Mouse (Mus musculus): ENCODE measurements around the gene Cib4. TPM values are rescaled to one million over a fixed set of nuclear protein-coding genes. Genes with fewer than 3 reads are reported as not detected.

Cib4 gene
- not detected in 2 replicates for total RNA-seq (2014; fragmentation: Nextera tagmentation)
- total RNA-seq (2017) = not detected in 2 replicates

- no peak for ATAC-seq (replicated peaks; ENCODE audit: poor library complexity, severe bottlenecking)
These were observed at the start of gene Cib4 for GRCm38 (mm10) chr5:30545698-30546097. Gene Cib4 (minus strand): TSS chr5:30545836.

DNA sequence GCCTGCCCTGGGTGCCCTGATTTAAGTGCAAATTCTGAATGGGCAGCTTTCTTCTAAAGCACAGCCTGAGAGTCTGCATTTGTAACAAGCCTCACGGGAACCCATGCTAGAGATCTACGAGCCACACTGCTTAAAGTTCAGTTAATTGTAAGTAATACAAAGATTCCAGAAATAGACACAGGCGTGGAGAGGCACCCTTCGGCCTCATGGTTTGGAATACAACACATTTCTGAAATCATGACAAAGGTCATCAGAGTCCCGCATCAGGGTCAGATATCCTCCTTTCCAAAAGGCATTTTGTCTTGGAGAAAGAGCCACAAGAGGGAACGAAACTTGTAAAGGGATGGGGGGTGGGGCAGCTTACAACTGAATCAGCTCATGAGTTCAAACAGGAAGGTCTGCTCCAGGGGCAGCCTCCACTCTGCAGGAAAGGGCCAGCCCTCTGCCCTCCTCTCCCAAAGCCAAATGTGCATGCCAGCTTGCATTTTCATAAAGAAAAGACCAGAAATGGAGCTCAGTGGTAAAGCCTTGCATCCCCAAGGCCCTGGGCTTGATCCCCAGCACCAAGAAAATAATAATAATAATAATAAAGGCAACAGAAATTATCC is 49.4 kb upstream of the Cib4 start:
- ATAC-seq (replicated peaks; ENCODE audit: poor library complexity, severe bottlenecking) = no peak

- ATAC-seq (replicated peaks; ENCODE audit: poor library complexity, severe bottlenecking) = no peak
These were observed 48.3 kb upstream of the Cib4 start for GRCm38 (mm10) chr5:30593811-30594504.

DNA sequence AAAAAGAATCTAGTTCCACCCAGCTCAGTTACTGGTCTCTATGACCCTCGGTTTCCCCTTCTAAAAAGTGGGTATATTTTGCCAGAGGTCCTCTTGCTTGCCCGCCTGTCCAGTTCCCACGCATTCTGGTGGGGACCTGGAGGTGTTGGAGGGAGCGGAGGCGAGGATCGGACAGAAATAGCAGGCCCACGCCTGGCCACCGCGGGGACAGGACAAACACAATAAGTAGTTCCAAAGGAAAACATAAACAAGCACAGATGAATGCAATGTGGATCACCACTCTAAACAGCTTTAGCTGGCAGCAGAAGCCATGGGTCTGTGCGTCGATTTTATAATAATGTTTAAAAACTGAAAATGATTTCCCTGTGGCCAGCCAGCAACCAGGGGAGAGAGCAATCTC is 47.7 kb upstream of the Cib4 start:
- no peak for ATAC-seq (replicated peaks; ENCODE audit: poor library complexity, severe bottlenecking)

GRCm38 (mm10) chr5:30592279-30592980 is 46.8 kb upstream of the Cib4 start:
- no peak for ATAC-seq (replicated peaks; ENCODE audit: poor library complexity, severe bottlenecking)

DNA sequence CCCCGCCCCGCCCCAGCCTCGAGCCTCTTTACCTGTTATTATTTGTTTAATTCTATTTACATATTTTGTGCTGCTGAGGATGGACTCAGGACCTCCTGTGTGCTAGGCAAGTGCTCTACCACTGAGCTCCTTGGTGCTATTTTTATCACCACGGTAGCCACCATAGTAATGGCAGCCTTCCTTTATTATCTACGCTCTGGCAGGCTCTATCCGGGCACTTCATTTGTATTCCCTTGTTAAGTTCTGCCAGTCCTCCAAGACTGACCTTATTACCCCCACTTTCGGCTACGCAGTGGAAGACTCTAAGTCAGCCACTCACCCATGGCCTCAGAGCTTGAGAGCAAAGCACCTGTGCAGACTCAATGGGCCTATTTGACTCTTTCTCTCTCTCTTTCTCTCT is 46.1 kb upstream of the Cib4 start:
- ATAC-seq (replicated peaks; ENCODE audit: poor library complexity, severe bottlenecking) = no peak

DNA sequence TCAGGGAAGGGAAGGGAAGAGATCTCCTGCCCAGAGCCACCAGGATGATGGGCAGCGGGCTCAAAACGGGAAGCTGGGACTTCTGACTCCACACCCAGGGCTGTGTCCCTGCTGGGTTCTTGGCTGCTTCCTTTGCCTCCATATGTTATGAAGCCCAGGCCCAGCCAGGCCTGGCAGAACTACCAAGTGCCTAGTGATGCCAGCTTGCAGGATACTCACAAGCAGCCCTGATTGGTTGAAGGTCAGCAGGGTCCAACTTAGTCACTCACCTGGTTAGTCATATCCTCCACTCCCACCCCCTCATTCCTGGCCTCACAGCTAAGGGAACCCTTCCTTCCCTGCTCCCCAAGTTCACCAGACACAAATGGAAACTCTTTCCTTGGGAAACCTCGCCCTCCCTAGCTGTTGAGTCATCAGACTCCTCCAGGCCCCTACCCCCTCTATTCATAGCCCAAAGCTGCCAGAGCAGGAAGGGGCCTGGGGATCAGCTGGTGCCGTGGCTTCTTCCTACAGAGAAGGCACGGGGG is 45.6 kb upstream of the Cib4 start:
- ATAC-seq (replicated peaks; ENCODE audit: poor library complexity, severe bottlenecking) = no peak

- no peak for ATAC-seq (replicated peaks; ENCODE audit: poor library complexity, severe bottlenecking)
These were observed 44.6 kb upstream of the Cib4 start for GRCm38 (mm10) chr5:30590231-30590630.

GRCm38 (mm10) chr5:30589546-30589945 is 43.9 kb upstream of the Cib4 start:
- ATAC-seq (replicated peaks; ENCODE audit: poor library complexity, severe bottlenecking) = no peak

DNA sequence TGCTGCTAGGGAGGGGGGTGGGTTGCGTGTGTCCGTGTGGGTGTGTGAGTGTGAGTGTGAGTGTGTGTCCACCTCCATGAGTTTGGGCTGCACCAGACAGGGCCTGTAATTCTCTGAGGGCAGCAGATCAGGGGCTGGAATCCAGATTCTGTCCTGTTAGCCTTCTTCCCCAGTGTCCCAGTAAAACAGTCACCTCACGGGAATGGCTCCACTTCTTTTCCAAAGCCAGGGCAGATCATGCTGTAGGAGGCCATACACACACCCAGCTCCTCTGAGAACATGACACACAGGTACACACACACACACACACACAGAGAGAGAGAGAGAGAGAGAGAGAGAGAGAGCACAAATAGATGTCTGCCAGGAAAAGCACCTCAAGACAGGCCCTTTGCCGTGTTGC is 43.4 kb upstream of the Cib4 start:
- ATAC-seq (replicated peaks; ENCODE audit: poor library complexity, severe bottlenecking) = no peak

DNA sequence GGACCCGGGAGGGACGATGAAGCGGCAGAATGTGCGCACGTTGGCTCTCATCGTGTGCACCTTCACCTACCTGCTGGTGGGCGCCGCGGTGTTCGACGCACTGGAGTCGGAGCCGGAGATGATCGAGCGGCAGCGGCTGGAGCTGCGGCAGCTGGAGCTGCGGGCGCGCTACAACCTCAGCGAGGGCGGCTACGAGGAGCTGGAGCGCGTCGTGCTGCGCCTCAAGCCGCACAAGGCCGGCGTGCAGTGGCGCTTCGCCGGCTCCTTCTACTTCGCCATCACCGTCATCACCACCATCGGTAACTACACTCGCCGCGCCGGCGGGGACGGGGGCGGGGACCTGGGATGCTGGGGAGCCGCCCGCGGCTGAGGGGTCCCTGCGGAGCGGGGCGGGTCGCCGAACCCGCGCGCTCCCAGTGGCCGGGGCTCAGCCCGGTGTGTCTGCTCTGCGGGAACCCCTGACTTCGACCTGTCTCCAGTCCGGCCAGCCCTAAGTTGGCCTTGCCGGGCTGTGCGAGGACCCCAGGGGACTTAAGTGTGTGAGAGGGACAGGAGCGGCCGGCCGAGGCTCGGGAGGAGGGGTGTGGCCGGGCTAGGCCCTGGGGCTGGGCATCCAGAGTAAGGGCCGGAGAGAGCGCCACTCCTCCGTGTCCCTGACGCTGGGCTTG is 42.8 kb upstream of the Cib4 start:
- ATAC-seq (replicated peaks; ENCODE audit: poor library complexity, severe bottlenecking) = no peak

DNA sequence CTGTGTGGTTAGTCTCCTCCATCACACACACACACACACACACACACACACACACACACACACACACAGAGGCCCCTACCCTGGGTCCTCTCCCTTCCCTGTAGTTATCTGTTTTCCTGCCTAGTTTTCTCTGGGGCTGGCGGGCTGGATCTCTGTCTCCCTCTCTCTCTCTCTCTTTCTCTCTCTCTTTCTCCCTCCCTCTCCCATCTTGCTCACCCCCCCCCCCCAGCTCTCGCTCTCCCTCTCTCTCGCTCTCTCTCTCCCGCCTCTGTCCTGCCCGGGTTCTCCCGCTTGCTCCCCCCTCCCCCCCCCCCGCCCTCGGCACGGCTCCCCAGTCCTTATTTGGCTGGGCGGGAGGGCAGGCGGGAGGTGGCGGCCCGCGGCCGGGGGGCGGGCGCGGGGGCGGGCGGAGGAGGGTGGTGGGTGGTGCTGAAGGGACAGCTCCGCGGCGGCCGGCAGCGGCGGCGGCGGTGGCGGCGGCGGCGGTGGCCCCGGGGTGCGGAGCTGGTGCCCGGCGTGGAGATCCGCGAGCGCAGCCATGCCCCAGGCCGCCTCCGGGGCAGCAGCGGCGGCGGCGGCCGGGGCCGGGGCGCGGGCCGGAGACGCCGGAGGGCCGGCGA is 42.2 kb upstream of the Cib4 start, which contains the start of gene Kcnk3:
Gene Kcnk3, plus strand, starts transcription at position 490 of the 620 bp plus-strand sequence.
- ATAC-seq (replicated peaks; ENCODE audit: poor library complexity, severe bottlenecking) = peak; percentile 53

DNA sequence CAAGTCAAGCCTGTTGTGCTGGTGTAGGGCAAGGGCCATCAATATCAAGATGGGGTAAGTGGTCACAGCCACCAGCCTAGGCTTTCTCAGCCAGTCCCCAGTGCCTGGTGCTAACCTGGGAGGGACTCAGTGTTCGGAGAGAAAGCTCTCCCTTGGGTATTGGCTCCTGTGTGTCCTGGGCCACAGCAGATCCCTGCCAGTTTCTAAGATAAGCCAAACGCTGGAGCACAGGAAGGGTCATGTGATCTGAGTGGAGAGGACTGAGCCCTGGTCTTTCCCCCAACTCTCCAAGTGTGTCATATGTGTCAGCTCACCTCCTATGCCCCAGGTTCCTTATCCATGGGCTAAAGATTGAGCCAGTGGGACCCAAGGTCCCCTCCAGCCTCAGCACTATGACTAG is 41.5 kb upstream of the Cib4 start:
- no peak for ATAC-seq (replicated peaks; ENCODE audit: poor library complexity, severe bottlenecking)

- ATAC-seq (replicated peaks; ENCODE audit: poor library complexity, severe bottlenecking) = no peak
These were observed 41.0 kb upstream of the Cib4 start for GRCm38 (mm10) chr5:30586616-30587015.

GRCm38 (mm10) chr5:30582017-30582416 is 36.4 kb upstream of the Cib4 start:
- ATAC-seq (replicated peaks; ENCODE audit: poor library complexity, severe bottlenecking) = no peak

DNA sequence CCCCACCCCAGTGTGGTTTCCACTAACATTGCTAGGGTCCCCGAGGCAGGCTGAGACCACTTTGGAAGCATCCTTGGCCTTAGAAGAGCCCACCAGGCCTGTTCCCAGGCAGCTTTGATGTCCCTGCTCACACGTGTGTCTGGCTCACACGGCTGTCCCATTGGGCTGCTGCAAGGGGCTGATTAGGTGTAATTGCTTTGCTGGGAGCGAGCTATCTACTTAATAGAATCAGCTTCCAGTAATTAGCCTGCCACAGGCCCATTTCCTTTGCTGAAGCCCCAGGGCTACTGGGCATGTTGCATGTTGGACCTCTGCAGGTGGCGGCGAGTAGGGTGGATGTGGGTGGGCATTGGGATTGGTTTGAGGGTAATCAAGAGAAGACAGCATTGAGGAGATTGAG is 35.1 kb upstream of the Cib4 start:
- ATAC-seq (replicated peaks; ENCODE audit: poor library complexity, severe bottlenecking) = no peak

DNA sequence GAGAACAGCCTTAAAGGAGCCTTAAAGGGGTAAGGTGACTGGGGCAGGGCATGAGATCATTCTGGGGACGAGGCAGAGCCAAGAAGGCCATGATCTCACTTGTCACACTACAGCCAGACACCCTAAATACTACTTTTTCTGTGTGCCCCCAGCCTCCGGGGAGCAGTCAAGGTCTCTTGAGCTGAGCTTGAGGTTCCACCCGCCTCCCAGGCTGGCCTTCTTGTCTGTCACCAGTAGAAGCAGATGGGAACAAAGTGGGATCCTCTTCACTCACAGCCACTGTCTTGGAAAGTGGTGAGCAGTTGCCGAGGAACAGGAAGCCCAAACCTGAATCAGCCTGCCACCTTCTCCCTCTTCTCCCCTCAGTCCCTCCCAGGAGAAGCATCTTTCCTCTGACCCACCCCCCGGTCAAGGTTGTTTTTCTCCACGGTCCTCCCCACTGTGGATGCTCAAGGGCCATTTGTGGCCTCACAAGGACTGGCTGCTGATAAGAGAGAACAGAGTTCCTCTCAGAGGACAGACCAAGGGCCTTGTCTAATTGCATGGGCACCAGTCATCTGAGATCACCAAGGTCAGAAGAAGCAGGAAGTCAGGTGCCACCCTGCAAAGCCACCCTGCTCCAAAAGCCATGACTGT is 32.9 kb upstream of the Cib4 start:
- no peak for ATAC-seq (replicated peaks; ENCODE audit: poor library complexity, severe bottlenecking)

DNA sequence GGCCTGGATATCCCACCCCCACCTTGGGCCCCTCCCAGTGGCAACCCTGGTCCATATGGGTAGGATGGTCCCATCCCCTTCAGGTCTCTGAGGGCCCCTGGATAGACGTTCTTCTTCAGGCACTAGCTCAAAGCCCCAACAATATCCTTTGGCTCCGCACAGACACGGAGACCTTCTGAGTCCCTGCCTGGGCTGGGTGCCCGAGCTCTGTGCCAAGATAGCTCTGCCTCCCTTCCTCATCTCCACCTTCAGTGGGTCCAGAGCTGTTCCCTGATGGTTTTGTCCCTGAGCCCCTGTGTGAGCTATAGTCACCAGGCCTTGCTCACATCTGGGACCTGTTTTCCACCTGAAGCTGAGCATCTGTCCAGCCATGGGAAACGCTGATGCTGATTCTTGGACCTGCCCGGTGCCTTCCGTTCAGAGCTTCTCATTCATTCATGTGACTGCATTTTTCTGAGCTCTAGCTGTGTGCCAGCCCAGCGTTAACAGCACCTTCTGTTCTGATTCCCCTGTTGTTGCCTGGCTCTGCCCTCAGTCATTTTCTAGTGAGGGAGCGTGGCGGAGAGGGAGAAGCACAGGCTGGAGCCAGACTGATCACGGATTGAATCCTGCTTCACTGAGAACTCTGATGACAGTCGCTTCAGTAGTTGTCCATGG is 32.1 kb upstream of the Cib4 start:
- ATAC-seq (replicated peaks; ENCODE audit: poor library complexity, severe bottlenecking) = no peak

DNA sequence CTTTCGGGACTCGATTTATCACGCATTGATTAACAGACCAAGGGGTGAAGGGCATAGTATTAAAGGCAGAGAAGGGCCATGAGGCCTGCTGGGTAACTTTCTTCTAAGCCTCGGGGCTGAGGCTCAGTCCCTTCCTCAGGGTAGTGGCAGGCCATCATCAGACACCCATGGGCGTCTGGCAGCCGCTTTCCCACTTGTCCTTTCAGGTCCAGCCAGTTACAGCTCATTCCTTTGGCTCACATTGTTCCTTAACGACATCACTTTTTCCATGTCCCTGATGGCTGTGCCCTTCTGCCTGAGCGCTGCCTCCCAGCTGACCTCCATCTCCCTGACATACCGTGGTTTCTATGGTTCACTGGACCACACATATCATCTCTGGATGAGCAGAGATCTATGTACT is 31.6 kb upstream of the Cib4 start:
- ATAC-seq (replicated peaks; ENCODE audit: poor library complexity, severe bottlenecking) = no peak

Data from granulocyte monocyte progenitor cell, adult 5-6 weeks (primary cell).